Mouse (Mus musculus) brain, adult 10 weeks (tissue): ENCODE results near the gene Rnf148. TPM values are rescaled to one million over a fixed set of nuclear protein-coding genes. Genes with fewer than 3 reads are reported as not detected.

ENCODE experiments used
- polyA plus RNA-seq: library from polyadenylated mRNA; stranded (reverse); fragments of 350-450 nt; fragmentation: Illumina TruSeq; extraction: RNeasy Lipid Tissue Mini Kit (QIAGEN cat#74804); gene quantifications from one replicate; pipeline ENCODE4 v1.2.3, GENCODE M21; 2015; ENCODE audit warnings: low read depth, low replicate concordance

Gene Rnf148
- polyA plus RNA-seq: not detected

GRCm38 (mm10) chr6:23655036-23655435, at the start of gene Rnf148:
TSS of gene Rnf148 (minus strand) at chr6:23655136.

DNA sequence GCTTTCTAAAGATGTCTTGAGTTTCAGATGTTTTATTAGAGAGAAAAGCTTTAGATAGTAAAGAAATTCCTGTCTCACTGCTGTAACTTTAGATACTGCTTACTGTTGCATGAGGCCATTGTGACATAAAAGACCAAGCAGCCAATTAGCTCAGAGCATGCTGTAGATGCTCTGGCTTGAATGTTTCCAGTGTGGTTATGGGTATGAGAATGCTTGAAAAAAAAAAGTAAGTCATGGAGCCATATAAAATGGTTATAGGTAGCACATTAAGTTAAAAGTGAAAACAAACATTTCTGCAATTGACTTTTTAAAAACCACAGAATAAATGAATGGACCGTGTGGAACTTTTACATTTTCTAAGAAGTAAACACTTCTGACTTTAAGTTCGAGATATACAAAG, 4.7 kb downstream of the Rnf148 start, which contains the start of gene Rnf133:
Rnf133 (minus strand) TSS at position 101 of the 400 bp plus-strand sequence.

Other genes starting within 250 kb of the Rnf148 start
- gene Rnf133, start 4.8 kb downstream of the Rnf148 start, polyA plus RNA-seq: not detected
- 48.6 TPM for gene Cadps2, start 184.3 kb upstream of the Rnf148 start, polyA plus RNA-seq